Mouse (Mus musculus) CH12F3 (cell line): ENCODE results near the gene Slx1b.

Experiments used
- in situ Hi-C: fragments of 300-500 bp; cut with MboI; formaldehyde crosslinking; loops from 2 replicates; pipeline ENCODE4 v1.14.3; 2020; ENCODE audit warnings: low sequenced_read_pairs

Slx1b gene

GRCm38 (mm10) chr7:126704121-126704980, 8.8 kb upstream of the Slx1b start:
- in situ Hi-C loops, result loop anchor here (5.0 kb wide), 1 partner anchor 83 kb away; no protein-coding TSS in a partner anchor

- in situ Hi-C loops, result loop anchor here (5.0 kb wide), 1 partner anchor 84 kb away; no protein-coding TSS in a partner anchor
Measured at GRCm38 (mm10) chr7:126703757-126704077, 8.1 kb upstream of the Slx1b start.

GRCm38 (mm10) chr7:126702861-126703756, 7.5 kb upstream of the Slx1b start:
- in situ Hi-C loops, result loop anchor here (5.0 kb wide), 1 partner anchor 84 kb away; no protein-coding TSS in a partner anchor

DNA sequence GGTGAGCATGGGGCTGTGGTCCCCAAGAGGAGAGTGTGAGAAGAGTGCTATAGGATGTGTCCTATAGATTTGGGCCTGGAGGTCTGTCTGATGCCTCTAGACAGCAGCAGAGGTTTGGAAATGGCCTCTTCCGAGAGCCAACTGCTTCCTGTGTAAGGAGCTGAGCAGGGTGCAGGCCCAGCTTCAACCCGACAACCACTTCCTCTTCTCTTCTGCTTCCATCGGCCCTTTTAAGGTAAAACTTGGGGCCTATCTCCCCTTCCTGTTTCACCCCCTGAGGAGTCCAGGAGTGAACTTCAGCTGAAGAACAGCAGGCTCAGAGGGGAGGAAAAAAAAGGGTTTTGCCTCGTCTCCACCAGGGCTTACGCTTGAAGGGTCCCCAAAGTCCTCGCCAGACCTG, 6.8 kb upstream of the Slx1b start:
- in situ Hi-C loops, result loop anchor here (5.0 kb wide), 1 partner anchor 85 kb away; no protein-coding TSS in a partner anchor

- in situ Hi-C loops, result loop anchor here (5.0 kb wide), 1 partner anchor 86 kb away; no protein-coding TSS in a partner anchor
Measured at GRCm38 (mm10) chr7:126701559-126702357, 6.2 kb upstream of the Slx1b start.

DNA sequence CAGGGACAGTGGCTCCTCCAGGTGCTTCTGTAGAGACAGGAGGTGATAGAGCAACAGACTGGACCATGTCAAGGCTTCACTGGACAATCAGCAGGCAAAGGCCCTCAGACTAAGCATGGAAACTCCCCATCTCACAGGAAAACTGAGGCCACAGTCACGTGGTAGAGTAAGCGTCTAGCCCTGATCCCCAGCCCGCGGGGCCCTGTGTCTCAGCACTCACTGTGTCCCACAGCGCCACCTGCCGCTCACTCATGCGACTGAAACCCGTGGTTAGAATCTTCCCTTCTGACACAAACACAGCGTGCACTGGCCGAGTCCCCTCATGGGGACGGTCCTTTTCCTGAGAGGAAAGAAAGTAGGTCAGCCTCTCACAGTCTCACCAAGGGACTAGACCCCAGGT, 5.5 kb upstream of the Slx1b start:
- in situ Hi-C loops, result loop anchor here (5.0 kb wide), 1 partner anchor 86 kb away; no protein-coding TSS in a partner anchor

- in situ Hi-C loops, result loop anchor here (5.0 kb wide), 1 partner anchor 87 kb away; no protein-coding TSS in a partner anchor
Measured at GRCm38 (mm10) chr7:126700063-126701015, 4.8 kb upstream of the Slx1b start.

- in situ Hi-C loops, result loop anchor here (10.0 kb wide), 2 partner anchors 123 to 487 kb away; no protein-coding TSS in a partner anchor
Measured at GRCm38 (mm10) chr7:126697838-126698237, 2.3 kb upstream of the Slx1b start.

DNA sequence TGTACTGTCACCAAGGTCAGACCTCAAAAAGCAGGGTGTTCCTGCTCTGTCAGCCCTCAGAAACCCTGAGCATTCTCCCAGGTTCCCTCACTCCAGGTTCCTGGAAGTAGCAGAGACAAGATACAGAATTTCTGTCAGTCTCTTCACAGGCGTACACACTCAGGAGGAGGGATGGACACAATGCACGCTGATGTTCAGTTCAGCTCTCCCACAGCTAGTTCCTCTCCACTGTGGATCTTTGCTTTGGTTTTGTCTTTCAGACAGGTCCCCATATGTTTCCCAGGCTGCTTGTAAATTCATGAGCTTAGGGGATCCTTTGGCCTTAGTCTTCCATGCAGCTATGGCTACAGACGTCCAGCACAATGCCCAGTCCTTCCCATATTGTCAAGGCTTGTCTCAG, 1.3 kb upstream of the Slx1b start:
- in situ Hi-C loops, result loop anchor here (10.0 kb wide), 2 partner anchors 122 to 488 kb away; no protein-coding TSS in a partner anchor

GRCm38 (mm10) chr7:126696303-126696702, 719 bp upstream of the Slx1b start:
- in situ Hi-C loops, result loop anchor here (10.0 kb wide), 2 partner anchors 122 to 488 kb away; no protein-coding TSS in a partner anchor

DNA sequence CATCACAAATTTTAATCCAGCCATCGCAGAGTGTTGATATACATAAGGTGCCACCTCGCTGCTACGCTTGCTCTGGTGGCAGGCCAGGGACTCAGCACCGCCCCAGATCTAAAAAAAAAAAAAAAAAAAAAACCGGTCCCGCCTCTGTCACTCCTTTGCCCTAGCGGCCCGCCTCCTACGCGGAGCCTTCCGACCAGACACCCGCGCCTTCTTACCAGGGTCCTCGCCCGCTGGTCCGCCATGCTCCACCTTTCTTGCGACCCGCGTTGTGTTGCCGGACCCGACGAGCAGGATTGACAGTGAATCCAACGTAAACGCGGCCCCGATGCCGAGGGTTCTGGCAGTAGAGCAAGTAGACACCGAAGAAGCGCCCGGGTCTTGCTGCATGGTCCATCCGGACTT, 373 bp downstream of the Slx1b start, which contains the start of gene Bola2:
Bola2 (plus strand) TSS at position 192 of the 402 bp plus-strand sequence.
- in situ Hi-C loops, result loop anchor here (10.0 kb wide), 2 partner anchors 120 to 490 kb away; no protein-coding TSS in a partner anchor

DNA sequence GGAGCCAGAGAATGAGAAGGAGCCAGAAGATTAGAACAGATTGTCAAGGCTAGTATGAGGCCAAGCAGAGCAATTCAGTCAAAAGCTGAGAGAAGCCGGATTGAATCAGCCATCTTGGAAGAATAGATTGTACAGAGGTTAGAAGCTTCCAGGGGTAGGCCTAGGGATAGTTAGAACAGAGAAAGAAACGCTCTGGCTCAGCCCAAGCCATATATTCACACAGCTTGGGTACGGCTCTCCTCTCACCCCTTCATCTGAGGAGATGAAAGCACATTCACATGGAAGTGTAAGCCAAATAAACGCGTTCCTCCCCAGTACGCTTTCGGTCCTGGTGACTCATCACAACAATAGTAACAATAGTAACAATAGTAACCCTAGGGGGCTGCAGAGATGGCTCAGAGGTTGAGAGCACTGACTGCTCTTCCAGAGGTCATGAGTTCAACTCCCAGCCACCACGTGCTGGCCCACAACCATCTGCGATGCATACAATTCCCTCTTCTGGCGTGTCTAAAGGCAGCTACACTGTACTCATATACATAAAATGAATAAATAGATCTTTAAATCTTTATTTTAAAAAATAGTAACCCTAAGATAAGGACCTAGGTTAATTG, 1.0 kb downstream of the Slx1b start:
- in situ Hi-C loops, result loop anchor here (10.0 kb wide), 2 partner anchors 120 to 490 kb away; no protein-coding TSS in a partner anchor

- in situ Hi-C loops, result loop anchor here (10.0 kb wide), 2 partner anchors 119 to 491 kb away; no protein-coding TSS in a partner anchor
Measured at GRCm38 (mm10) chr7:126693781-126694180, 1.8 kb downstream of the Slx1b start.

DNA sequence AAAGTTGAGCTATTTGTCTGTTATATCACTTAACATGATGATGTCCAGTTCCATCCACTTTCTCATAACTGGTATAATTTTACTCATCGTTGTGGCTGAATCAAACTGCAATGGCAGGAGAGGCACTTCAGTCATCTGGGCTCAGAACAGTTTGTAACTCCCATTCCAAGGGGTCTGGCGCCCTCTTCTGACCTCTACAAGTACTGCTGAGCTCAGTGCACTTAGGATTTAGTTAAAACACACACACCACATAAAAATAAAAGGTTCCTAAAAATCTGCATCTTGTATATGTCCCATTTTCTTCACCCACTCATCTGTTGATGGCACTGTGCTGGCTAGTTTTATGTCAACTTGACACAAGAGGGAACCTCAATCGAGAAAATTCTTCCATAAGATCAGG, 2.3 kb downstream of the Slx1b start:
- in situ Hi-C loops, result loop anchor here (10.0 kb wide), 2 partner anchors 118 to 492 kb away; no protein-coding TSS in a partner anchor

- in situ Hi-C loops, result loop anchor here (10.0 kb wide), 2 partner anchors 118 to 492 kb away; no protein-coding TSS in a partner anchor
Measured at GRCm38 (mm10) chr7:126692426-126692825, 3.2 kb downstream of the Slx1b start.

- in situ Hi-C loops, result loop anchor here (10.0 kb wide), 2 partner anchors 117 to 493 kb away; no protein-coding TSS in a partner anchor
Measured at GRCm38 (mm10) chr7:126691676-126692075, 3.9 kb downstream of the Slx1b start.

DNA sequence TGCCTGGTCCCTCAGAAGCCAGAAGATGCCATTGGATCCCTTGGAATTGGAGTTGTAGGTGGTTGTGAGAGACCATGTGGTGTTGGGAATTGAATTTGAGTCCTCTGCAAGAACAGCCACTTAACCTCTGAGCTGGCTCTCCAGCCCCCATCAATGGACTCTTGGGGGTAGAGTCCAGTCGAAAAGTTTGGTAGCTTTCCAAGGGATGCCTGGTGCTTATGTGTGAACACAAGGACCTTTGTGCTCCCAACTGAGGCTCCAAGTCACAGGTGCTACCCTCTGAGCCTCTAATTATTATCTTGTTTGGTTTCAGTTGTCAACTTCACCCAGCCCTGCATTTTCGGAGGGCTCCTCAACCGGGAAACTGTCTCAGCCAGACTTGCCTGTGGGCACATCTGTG, 4.8 kb downstream of the Slx1b start:
- in situ Hi-C loops, result loop anchor here (10.0 kb wide), 2 partner anchors 116 to 494 kb away; no protein-coding TSS in a partner anchor

DNA sequence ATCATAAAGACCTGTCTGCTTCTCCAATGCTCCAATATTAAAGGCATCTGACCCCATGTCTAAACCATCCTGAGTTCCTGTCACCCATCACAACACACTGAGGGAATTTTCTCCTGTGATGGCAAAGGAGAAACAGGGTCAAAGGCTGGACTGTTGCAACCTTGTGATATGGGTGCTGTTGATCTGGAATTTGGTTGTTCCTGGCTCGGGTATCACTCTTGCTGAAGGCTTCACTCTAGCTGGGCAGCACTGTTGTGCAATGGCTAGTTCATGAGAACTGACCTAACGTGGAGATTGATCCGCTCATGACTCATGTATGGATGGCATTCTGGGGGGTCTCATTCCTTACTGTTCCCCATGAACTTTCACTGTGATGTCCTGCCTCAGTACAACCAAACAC, 6.6 kb downstream of the Slx1b start:
- in situ Hi-C loops, result loop anchor here (5.0 kb wide), 1 partner anchor 42 kb away; the partner anchor contains the start of gene Sgf29
